8 mouse cellular contexts compared by ENCODE assay signal in genomic region chr2:174344003-174344655, GRCm38 (mm10). TPM values are rescaled to one million over a fixed set of nuclear protein-coding genes. Genes with fewer than 3 reads are reported as not detected.
A peak's percentile ranks its signal among the peaks of the same experiment; 100 is the strongest.
DNase-seq lines count a peak whose midpoint lies in the region; ATAC-seq and TF ChIP-seq lines count a peak whose summit lies in the region.

No protein-coding gene starts in this region.

- no peaks in the 10 kb centered on the region for H3K9me3 ChIP-seq in heart, embryonic 14.5 days (ENCODE audit: control insufficient read depth, low read length)
- no peaks in the 10 kb centered on the region for H3K9me3 ChIP-seq in kidney, postnatal 0 days (replicated peaks; ENCODE audit: low read length)
- H3K9me3 ChIP-seq in stomach, embryonic 16.5 days (replicated peaks; ENCODE audit: control insufficient read depth, low read length) = no peaks in the 10 kb centered on the region

- H3K27ac ChIP-seq in heart, embryonic 14.5 days (replicated peaks in 1 of 2; ENCODE audit: control insufficient read depth in 1 of 2, insufficient read depth in 1 of 2, low read depth in 2 of 2, low read length in 2 of 2) = peak overlapping the region; percentile 92 to 98
- H3K27ac ChIP-seq in kidney, postnatal 0 days = peak overlapping the region; percentile 84
- H3K27ac ChIP-seq in liver, adult 2 months (replicated peaks; ENCODE audit: insufficient read depth, low read depth, low read length) = peak overlapping the region; percentile 9
- peak overlapping the region; percentile 67 for H3K27ac ChIP-seq in stomach, embryonic 16.5 days (ENCODE audit: low read length)

- H3K36me3 ChIP-seq in heart, embryonic 14.5 days (ENCODE audit: control insufficient read depth, insufficient read depth, low read length) = peaks cover 62% of the 10 kb centered on the region
- H3K36me3 ChIP-seq in kidney, postnatal 0 days (ENCODE audit: insufficient read depth, low read length) = peaks cover 37% of the 10 kb centered on the region
- H3K36me3 ChIP-seq in liver, adult 2 months (ENCODE audit: control insufficient read depth, insufficient read depth, low read length) = peaks cover 23% of the 10 kb centered on the region
- H3K36me3 ChIP-seq in myocyte (ENCODE audit: control insufficient read depth, insufficient read depth) = peaks cover 35% of the 10 kb centered on the region
- peaks cover 24% of the 10 kb centered on the region for H3K36me3 ChIP-seq in stomach, embryonic 16.5 days (ENCODE audit: control insufficient read depth, insufficient read depth, low read length)

- peak overlapping the region; percentile 67 for H3K9ac ChIP-seq in heart, embryonic 14.5 days (ENCODE audit: low read length)
- H3K9ac ChIP-seq in kidney, postnatal 0 days (ENCODE audit: low read depth, low read length) = 0 out of 2 replicates have a peak overlapping the region, but pooled peaks have one; percentile 18
- no peak overlapping the region for H3K9ac ChIP-seq in liver, adult 2 months (ENCODE audit: low read depth, low read length)
- H3K9ac ChIP-seq in stomach, embryonic 16.5 days (ENCODE audit: low read length) = no peak overlapping the region

- no peaks in the 10 kb centered on the region for H3K27me3 ChIP-seq in heart, embryonic 14.5 days (ENCODE audit: control insufficient read depth, insufficient read depth, low read length)
- H3K27me3 ChIP-seq in kidney, postnatal 0 days (ENCODE audit: insufficient read depth, low read length) = no peaks in the 10 kb centered on the region
- H3K27me3 ChIP-seq in liver, adult 2 months (ENCODE audit: control insufficient read depth, insufficient read depth, low read length) = no peaks in the 10 kb centered on the region
- H3K27me3 ChIP-seq in myocyte (ENCODE audit: control insufficient read depth, insufficient read depth, insufficient read length) = no peaks in the 10 kb centered on the region
- H3K27me3 ChIP-seq in stomach, embryonic 16.5 days (ENCODE audit: control insufficient read depth, insufficient read depth, low read length) = no peaks in the 10 kb centered on the region

- 4% methylated on average over 3 of the region's 3 CpGs for WGBS in heart, embryonic 14.5 days
- 4% methylated on average over 3 of the region's 3 CpGs for WGBS in kidney, postnatal 0 days
- WGBS in liver, adult 2 months = 3% methylated on average over 3 of the region's 3 CpGs
- WGBS in stomach, embryonic 16.5 days = 1% methylated on average over 3 of the region's 3 CpGs

- peak overlapping the region in 1 of 2 experiments; percentile 10; a peak in 1 of 4 replicates for H3K4me3 ChIP-seq in heart, embryonic 14.5 days (ENCODE audit: control insufficient read depth in 1 of 2, insufficient read depth in 1 of 2, low read depth in 1 of 2, low read length in 2 of 2)
- no peak overlapping the region for H3K4me3 ChIP-seq in kidney, postnatal 0 days (replicated peaks; ENCODE audit: low read depth, low read length)
- no peak overlapping the region for H3K4me3 ChIP-seq in liver, adult 2 months (ENCODE audit: insufficient read depth, low read depth, low read length)
- H3K4me3 ChIP-seq in myocyte = no peak overlapping the region
- no peak overlapping the region for H3K4me3 ChIP-seq in stomach, embryonic 16.5 days (replicated peaks; ENCODE audit: low read length)

- peak; percentile 82 for ATAC-seq in heart, embryonic 14.5 days (ENCODE audit: insufficient number of reproducible peaks, insufficient read depth, low FRiP score, low read depth)
- ATAC-seq in kidney, postnatal 0 days (replicated peaks; ENCODE audit: low FRiP score, low read depth) = peak; percentile 80
- peak; percentile 78 for ATAC-seq in stomach, embryonic 16.5 days (ENCODE audit: insufficient read depth, low FRiP score)

- peaks cover 26 to 55% of the 10 kb centered on the region in 2 experiments for H3K4me1 ChIP-seq in heart, embryonic 14.5 days (ENCODE audit: control insufficient read depth in 2 of 2, insufficient read depth in 2 of 2, low read length in 2 of 2)
- H3K4me1 ChIP-seq in kidney, postnatal 0 days (replicated peaks; ENCODE audit: insufficient read depth, low read length) = peaks cover 34% of the 10 kb centered on the region
- H3K4me1 ChIP-seq in liver, adult 2 months (ENCODE audit: control insufficient read depth, insufficient read depth, low read length) = peaks cover 6% of the 10 kb centered on the region
- H3K4me1 ChIP-seq in stomach, embryonic 16.5 days (ENCODE audit: control insufficient read depth, insufficient read depth, low read length) = peaks cover 41% of the 10 kb centered on the region

- peak overlapping the region; percentile 58 for H3K4me2 ChIP-seq in heart, embryonic 14.5 days (ENCODE audit: low read length)
- peak overlapping the region; percentile 16 for H3K4me2 ChIP-seq in kidney, postnatal 0 days (ENCODE audit: low read length)
- H3K4me2 ChIP-seq in myocyte (ENCODE audit: low read depth) = peak overlapping the region; percentile 77
- H3K4me2 ChIP-seq in stomach, embryonic 16.5 days (ENCODE audit: low read depth, low read length) = peak overlapping the region; percentile 26; the same call in 1 of the 2 replicates

- no peak overlapping the region for H3ac ChIP-seq in myocyte (ENCODE audit: control insufficient read depth, insufficient read length)

- peak; percentile 77 for DNase-seq in CD4-positive helper T cell, adult 2 months (ENCODE audit: low read depth, low spot score)
- DNase-seq in brain, adult 2 months (ENCODE audit: low read depth, low spot score) = peak; percentile 95
- peak; percentile 91 for DNase-seq in fibroblast of lung, adult 2 months (ENCODE audit: low read depth)
- peak; percentile 95 for DNase-seq in kidney, postnatal 0 days (ENCODE audit: low spot score)
- peak; percentile 76 for DNase-seq in liver, adult 2 months (ENCODE audit: extremely low read depth, low read depth, low spot score)

- H3K79me2 ChIP-seq in liver, adult 2 months (ENCODE audit: control insufficient read depth, insufficient read depth, low read length) = peaks cover 20% of the 10 kb centered on the region; the same call in 1 of the 2 replicates
- peaks cover 64% of the 10 kb centered on the region for H3K79me2 ChIP-seq in myocyte (ENCODE audit: control insufficient read depth, insufficient read depth)

- no peak for TF ChIP-seq CTCF in kidney, postnatal 0 days (IDR thresholded peaks at IDR 0.05; ENCODE audit: low read depth)
- no peak for TF ChIP-seq CTCF in liver, adult 2 months (IDR thresholded peaks at IDR 0.05; ENCODE audit: low read depth, low read length)

- TF ChIP-seq POLR2A in liver, adult 2 months (IDR thresholded peaks at IDR 0.05; ENCODE audit: extremely low read depth, insufficient read depth, low read length) = no peak
- no peak for TF ChIP-seq POLR2A in myocyte (IDR thresholded peaks at IDR 0.05; ENCODE audit: insufficient read length, low read depth)

TF ChIP-seq in myocyte, 11 proteins besides CTCF, POLR2A, EP300 and RAD21:
- TF ChIP-seq USF1 (IDR thresholded peaks at IDR 0.05; ENCODE audit: low read depth) (peak; percentile 62), E2F4 (IDR thresholded peaks at IDR 0.05; ENCODE audit: insufficient read depth) (no peak)
TF ChIP-seq in myocyte: peak in this region for 1.

RNA-seq across cellular contexts. Expression of gene Gm20721, which starts 2.4 kb away (rescaled TPM):
- 6.8 and 7.5 TPM in 2 replicates for polyA plus RNA-seq in heart, embryonic 14.5 days (2014; fragmentation: Nextera tagmentation; extraction: Ambion mirVana)
- 8.6 and 11.1 TPM in 2 replicates for polyA plus RNA-seq in kidney, postnatal 0 days (2015; fragmentation: Nextera tagmentation; extraction: Ambion mirVana)
- total RNA-seq in liver, adult 2 months (2014; rRNA removed) = not detected in 2 replicates
- 0.10 and 0.31 TPM in 2 replicates for polyA plus RNA-seq in liver, adult 2 months (2012; rRNA removed)
- 9.7 TPM for polyA plus RNA-seq in myocyte (2012; fragmentation: generic; extraction: Trizol)
- 34.1 and 63.1 TPM in 2 replicates for polyA plus RNA-seq in stomach, embryonic 16.5 days (2015; fragmentation: Nextera tagmentation; extraction: Ambion mirVana)

Comparison
In these comparisons a context has a peak if more than half of its experiments do, and no peak if none do; other contexts are left out.
1. H3K27ac ChIP-seq: peak in every context shown above with its lines; median percentile 95 in heart, embryonic 14.5 days; 84 in kidney, postnatal 0 days; 67 in stomach, embryonic 16.5 days; 9 in liver, adult 2 months.
2. H3K4me2 ChIP-seq: peak in every context shown above with its lines; median percentile 77 in myocyte; 58 in heart, embryonic 14.5 days; 26 in stomach, embryonic 16.5 days; 16 in kidney, postnatal 0 days.
3. H3K9ac ChIP-seq: peak in heart, embryonic 14.5 days (single experiment) and kidney, postnatal 0 days (single experiment); none in liver, adult 2 months (single experiment) and stomach, embryonic 16.5 days (single experiment).
4. Peak in every context shown above with its lines, with median percentiles within 50 percentile points of each other: DNase-seq and ATAC-seq.